Mouse (Mus musculus): Measurements from ENCODE around the gene Eif4a3. TPM values are rescaled to one million over a fixed set of nuclear protein-coding genes. Genes with fewer than 3 reads are reported as not detected.

The Eif4a3 gene
- total and polyA plus RNA-seq, 3 experiments, result 427 to 608 (median 521) TPM

GRCm38 (mm10) chr11:119259977-119260376 lies 39.9 kb downstream of the Eif4a3 start (continued):
- TF ChIP-seq MEF2A (IDR thresholded peaks at IDR 0.05; ENCODE audit: extremely low read depth, insufficient replicate concordance, low read depth, low read length, poor library complexity, severe bottlenecking), result no peak

GRCm38 (mm10) chr11:119258572-119259322 lies 41.1 kb downstream of the Eif4a3 start:
- Histone ChIP-seq H3K4me3 (ENCODE audit: control insufficient read depth in 1 of 2, insufficient read depth in 1 of 2, low read depth in 2 of 2, low read length in 2 of 2) (peak overlapping the region; percentile 60 to 63), H3K9ac (ENCODE audit: control insufficient read depth, low read depth, low read length, poor library complexity, severe bottlenecking) (peak overlapping the region; percentile 65), H3K36me3 (ENCODE audit: control insufficient read depth in 1 of 2, insufficient read depth in 2 of 2, low read length in 2 of 2) (no peaks in the 10 kb centered on the region), H3K9me3 (replicated peaks; ENCODE audit: insufficient read depth, low read length) (no peaks in the 10 kb centered on the region), H3K4me1 (ENCODE audit: control insufficient read depth in 1 of 2, insufficient read depth in 2 of 2, low read length in 2 of 2) (peaks cover 0 to 8% of the 10 kb centered on the region in 2 experiments; a peak in 3 of 4 replicates), H3K27me3 (ENCODE audit: control insufficient read depth in 1 of 2, insufficient read depth in 2 of 2, low read length in 2 of 2) (no peaks in the 10 kb centered on the region), H3K27ac (ENCODE audit: control insufficient read depth, low read depth, low read length) (peak overlapping the region; percentile 89), H3K79me2 (ENCODE audit: control insufficient read depth, insufficient read depth, low read length, poor library complexity) (no peaks in the 10 kb centered on the region)
- DNase-seq (ENCODE audit: low read depth, low spot score), result peak; percentile 97
- TF ChIP-seq NRF1 (IDR thresholded peaks at IDR 0.05; ENCODE audit: insufficient read depth, low read depth, low read length, poor library complexity, severe bottlenecking) (peak; percentile 96), ZC3H11A (IDR thresholded peaks at IDR 0.05; ENCODE audit: low read depth, low read length) (no peak), MEF2A (IDR thresholded peaks at IDR 0.05; ENCODE audit: extremely low read depth, insufficient replicate concordance, low read depth, low read length, poor library complexity, severe bottlenecking) (no peak), USF1 (IDR thresholded peaks at IDR 0.05; ENCODE audit: low read depth, low read length) (peak; percentile 98), POLR2AphosphoS5 (IDR thresholded peaks at IDR 0.05; ENCODE audit: borderline replicate concordance, low read depth, low read length) (peak; percentile 63), TAL1 (IDR thresholded peaks at IDR 0.05; ENCODE audit: low read length) (no peak), USF2 (IDR thresholded peaks at IDR 0.05; ENCODE audit: borderline replicate concordance in 1 of 2, insufficient read depth in 1 of 2, low read depth in 1 of 2, low read length in 2 of 2) (peak; percentile 73 to 94; a peak in 3 of 4 replicates), E2F4 (IDR thresholded peaks at IDR 0.05; ENCODE audit: borderline replicate concordance, low read depth, low read length) (no peak; the same call in 1 of the 2 replicates), ZMIZ1 (IDR thresholded peaks at IDR 0.05; ENCODE audit: low read depth, low read length) (peak; percentile 99), BHLHE40 (IDR thresholded peaks at IDR 0.05; ENCODE audit: borderline replicate concordance, low read depth, low read length) (peak; percentile 94), ETS1 (IDR thresholded peaks at IDR 0.05; ENCODE audit: low read depth, low read length) (peak; percentile 75), CHD2 (IDR thresholded peaks at IDR 0.05; ENCODE audit: low read length) (no peak), GATA1 (IDR thresholded peaks at IDR 0.05; ENCODE audit: low read depth, low read length) (0 out of 2 replicates have a peak, but pooled peaks have one; percentile 4), MXI1 (IDR thresholded peaks at IDR 0.05; ENCODE audit: low read depth, low read length) (peak; percentile 92), RCOR1 (IDR thresholded peaks at IDR 0.05; ENCODE audit: low read depth, low read length) (peak; percentile 69), HCFC1 (IDR thresholded peaks at IDR 0.05; ENCODE audit: low read depth, low read length) (no peak; the same call in none of the 2 replicates), SMC3 (IDR thresholded peaks at IDR 0.05; ENCODE audit: low read depth, low read length) (no peak), ZKSCAN1 (IDR thresholded peaks at IDR 0.05; ENCODE audit: low read depth, low read length) (no peak), ZNF384 (IDR thresholded peaks at IDR 0.05; ENCODE audit: low read depth, low read length) (no peak), MYC (IDR thresholded peaks at IDR 0.05; ENCODE audit: low read depth, low read length) (peak; percentile 86), JUND (IDR thresholded peaks at IDR 0.05; ENCODE audit: low read depth, low read length) (0 out of 2 replicates have a peak, but pooled peaks have one; percentile 47), NELFE (IDR thresholded peaks at IDR 0.05; ENCODE audit: low read depth, low read length) (peak; percentile 85), UBTF (IDR thresholded peaks at IDR 0.05; ENCODE audit: borderline replicate concordance, insufficient read depth, low read depth, low read length) (no peak), CHD1 (IDR thresholded peaks at IDR 0.05; ENCODE audit: low read depth, low read length) (no peak), MAFK (IDR thresholded peaks at IDR 0.05; ENCODE audit: borderline replicate concordance, low read depth, low read length) (no peak), SIN3A (IDR thresholded peaks at IDR 0.05; ENCODE audit: low read length) (peak; percentile 87), EP300 (IDR thresholded peaks at IDR 0.05; ENCODE audit: low read depth in 1 of 2, low read length in 2 of 2) (no peak; a peak in 1 of 4 replicates), GABPA (IDR thresholded peaks at IDR 0.05; ENCODE audit: low read depth, low read length) (no peak), POLR2A (IDR thresholded peaks at IDR 0.05; ENCODE audit: control insufficient read depth in 1 of 2, insufficient read depth in 1 of 2, low read depth in 1 of 2, low read length in 2 of 2, poor library complexity in 1 of 2) (peak; percentile 67 to 86), KAT2A (conservative IDR thresholded peaks at IDR 0.05; ENCODE audit: low read depth, low read length) (no peak; the same call in 1 of the 2 replicates), ELF1 (IDR thresholded peaks at IDR 0.05; ENCODE audit: low read depth, low read length) (no peak; the same call in none of the 2 replicates), TCF12 (IDR thresholded peaks at IDR 0.05; ENCODE audit: low read depth, low read length) (0 out of 2 replicates have a peak, but pooled peaks have one; percentile 58)
